Mouse (Mus musculus): ENCODE results near the gene Stip1.

DNA sequence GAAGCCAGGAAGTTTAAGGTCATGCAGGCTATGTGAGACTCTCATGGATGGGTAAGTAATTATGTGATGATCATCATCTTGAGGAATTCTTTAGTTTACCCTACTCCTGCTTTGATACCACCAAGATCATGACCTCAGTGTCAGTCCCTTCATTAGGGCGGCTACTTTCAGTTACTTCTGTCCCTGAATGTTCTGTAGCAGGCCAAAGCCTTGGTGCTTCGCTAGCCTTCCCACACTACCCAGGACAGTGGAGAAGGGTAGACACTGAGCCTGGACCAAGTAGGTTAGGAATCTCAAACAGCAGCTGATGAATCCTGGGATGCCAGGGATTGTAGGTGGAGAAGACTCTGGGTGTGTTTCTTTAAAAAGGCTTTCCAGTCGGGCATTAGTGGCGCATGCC lies 58.3 kb downstream of the Stip1 start:
- no peak for TF ChIP-seq CTCF (IDR thresholded peaks at IDR 0.05; ENCODE audit: low read depth)
- TF ChIP-seq EP300 (IDR thresholded peaks at IDR 0.05; ENCODE audit: low read depth): no peak
